Mouse (Mus musculus): ENCODE measurements around the gene Farp1.
A peak's percentile ranks its signal among the peaks of the same experiment; 100 is the strongest.
"Not testable (repeated sequence)": the region's sequence is repeated elsewhere in the genome, so short reads cannot be mapped to it uniquely, and the experiment has no call there.

Gene Farp1

GRCm38 (mm10) chr14:121183414-121184130 lies 148.6 kb downstream of the Farp1 start:
- no peak for DNase-seq (ENCODE audit: low spot score)

- no peak for DNase-seq (ENCODE audit: low spot score)
Measured at GRCm38 (mm10) chr14:121184351-121184750, 149.4 kb downstream of the Farp1 start.

- no peak for DNase-seq (ENCODE audit: low spot score)
Measured at GRCm38 (mm10) chr14:121186402-121186894, 151.4 kb downstream of the Farp1 start.

- DNase-seq (ENCODE audit: low spot score) = not testable (repeated sequence)
Measured at GRCm38 (mm10) chr14:121189840-121190239, 154.8 kb downstream of the Farp1 start.

DNA sequence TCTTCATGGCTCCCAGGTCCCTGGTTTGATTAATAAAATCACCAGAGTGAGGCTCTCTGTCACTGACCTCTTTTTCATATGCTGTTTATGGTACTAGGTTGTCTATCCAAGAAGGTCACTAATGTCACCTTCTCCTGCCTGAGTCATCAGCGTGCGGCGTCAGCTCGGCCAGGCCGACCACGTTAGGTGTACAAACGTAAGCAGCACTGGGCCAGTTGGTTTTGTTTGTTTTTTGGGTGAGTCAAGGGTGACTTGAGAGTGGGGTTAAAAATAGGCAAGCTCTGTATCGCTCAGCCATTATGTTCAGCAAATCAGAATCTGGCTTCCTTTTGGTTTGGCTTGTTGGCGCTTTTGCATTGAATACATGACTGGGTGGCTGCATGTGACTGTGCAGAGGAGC lies 155.4 kb downstream of the Farp1 start:
- DNase-seq (ENCODE audit: low spot score) = peak; percentile 82

DNA sequence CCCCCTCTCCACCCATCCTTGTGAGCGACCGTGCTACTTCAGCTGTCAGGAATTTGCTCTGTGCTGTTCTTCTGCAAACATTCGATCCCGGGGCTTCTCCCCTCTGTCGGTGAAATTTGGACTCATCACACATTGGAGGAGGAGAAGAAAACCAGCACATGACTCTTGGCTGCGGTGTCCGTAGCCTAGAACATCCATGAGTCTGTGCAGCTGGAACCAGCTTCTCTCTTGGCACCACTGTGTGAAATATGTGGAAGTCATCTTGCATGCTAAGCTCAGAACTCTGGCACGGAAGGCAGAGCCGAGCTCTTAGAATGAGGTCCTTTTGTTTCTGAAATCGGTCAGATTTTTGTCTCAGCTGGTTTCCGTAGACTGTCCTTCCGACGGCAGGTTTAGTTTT lies 156.7 kb downstream of the Farp1 start:
- DNase-seq (ENCODE audit: low spot score) = peak; percentile 36

DNA sequence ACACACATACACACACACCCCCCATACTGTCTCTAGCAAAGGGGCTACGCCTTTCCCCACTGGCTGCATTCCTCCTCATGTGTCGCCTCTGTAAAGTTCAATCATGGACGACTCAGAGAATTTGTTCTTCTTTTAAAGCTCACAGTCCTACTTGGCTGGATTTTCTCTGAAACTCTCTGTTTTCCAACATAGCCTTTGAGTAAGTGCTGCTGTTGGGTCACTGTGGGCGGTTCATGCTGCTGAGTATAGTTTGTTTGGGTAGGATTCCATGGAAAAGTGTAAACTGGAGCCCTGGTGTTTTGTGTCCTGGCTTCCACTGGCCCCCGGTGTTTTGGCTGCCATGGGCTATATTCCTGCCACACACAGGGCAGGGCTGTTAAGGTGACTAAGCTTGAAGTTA lies 157.4 kb downstream of the Farp1 start:
- no peak for DNase-seq (ENCODE audit: low spot score)

DNA sequence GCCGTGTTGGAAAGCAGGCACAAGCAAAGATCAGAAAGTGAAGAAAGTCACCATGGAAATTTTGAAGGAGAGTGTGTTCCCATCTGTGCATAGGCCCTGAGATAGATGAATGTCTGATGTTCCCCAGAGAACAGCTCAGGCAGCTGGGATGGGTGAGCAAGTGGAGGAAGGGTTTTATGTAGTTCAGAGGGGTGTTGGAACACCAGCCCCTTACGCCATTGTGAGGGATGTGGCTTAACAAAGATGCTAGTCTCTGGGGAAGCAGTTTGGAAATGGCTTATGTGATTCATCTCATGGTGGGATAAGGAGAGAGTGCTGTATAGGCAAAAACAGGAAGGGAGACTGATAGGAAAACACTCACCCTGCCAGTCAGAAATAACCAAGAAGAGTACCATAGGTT lies 159.0 kb downstream of the Farp1 start:
- no peak for DNase-seq (ENCODE audit: low spot score)

DNA sequence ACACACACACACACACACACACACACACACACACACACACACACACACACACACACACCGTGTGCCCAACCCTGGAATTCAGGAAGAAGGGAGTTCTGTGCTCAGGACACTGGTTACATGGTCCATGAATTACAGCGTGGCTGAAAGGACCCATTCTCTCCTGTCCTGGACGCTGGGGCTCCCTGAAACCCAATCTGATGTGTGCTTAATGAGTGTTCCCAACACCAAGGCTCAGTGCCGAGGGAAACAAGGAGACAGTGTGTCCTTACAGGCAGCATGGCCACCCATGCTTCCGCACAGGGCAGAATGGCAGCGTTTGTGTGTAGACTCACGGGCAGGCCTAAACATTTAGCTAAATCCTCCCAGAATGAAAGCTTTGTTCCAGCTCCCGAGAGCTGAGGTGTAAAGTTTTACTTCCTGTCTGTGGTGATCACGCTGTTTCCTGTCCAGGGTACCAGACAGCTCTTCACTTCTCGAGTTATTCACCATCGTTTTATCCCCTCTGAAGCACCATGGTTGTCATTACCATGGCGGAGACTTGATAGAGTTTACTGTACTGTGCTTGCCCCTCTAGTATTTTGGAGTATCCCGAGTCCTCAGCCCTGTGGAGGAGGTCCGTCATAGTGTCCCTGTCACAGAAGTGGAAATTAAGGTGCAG lies 164.0 kb downstream of the Farp1 start:
- no peak for DNase-seq (ENCODE audit: low spot score)

DNA sequence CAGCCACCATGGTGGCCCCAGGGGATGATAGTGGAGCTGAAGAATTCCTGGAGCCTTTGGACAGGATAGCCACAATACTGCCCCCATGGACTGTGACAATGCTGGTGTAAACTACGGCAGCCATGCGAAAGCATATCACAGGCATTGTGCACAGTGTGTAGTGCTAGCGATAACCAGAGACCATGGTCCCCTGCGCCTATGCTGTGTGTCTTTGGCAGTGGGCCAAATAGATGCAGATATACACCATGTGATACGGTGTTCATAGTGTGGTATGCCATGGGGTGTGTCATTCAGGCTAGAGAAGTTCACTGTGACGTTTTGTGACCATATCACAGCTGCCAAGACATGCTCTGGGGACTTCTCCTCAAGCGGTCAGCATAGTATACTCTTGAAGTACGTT lies 164.8 kb downstream of the Farp1 start:
- no peak for DNase-seq (ENCODE audit: low spot score)

- no peak for DNase-seq (ENCODE audit: low spot score)
Measured at GRCm38 (mm10) chr14:121200353-121200752, 165.4 kb downstream of the Farp1 start.

GRCm38 (mm10) chr14:121201178-121201577 lies 166.2 kb downstream of the Farp1 start:
- no peak for DNase-seq (ENCODE audit: low spot score)

- DNase-seq (ENCODE audit: low spot score) = no peak
Measured at GRCm38 (mm10) chr14:121205459-121205858, 170.5 kb downstream of the Farp1 start.

DNA sequence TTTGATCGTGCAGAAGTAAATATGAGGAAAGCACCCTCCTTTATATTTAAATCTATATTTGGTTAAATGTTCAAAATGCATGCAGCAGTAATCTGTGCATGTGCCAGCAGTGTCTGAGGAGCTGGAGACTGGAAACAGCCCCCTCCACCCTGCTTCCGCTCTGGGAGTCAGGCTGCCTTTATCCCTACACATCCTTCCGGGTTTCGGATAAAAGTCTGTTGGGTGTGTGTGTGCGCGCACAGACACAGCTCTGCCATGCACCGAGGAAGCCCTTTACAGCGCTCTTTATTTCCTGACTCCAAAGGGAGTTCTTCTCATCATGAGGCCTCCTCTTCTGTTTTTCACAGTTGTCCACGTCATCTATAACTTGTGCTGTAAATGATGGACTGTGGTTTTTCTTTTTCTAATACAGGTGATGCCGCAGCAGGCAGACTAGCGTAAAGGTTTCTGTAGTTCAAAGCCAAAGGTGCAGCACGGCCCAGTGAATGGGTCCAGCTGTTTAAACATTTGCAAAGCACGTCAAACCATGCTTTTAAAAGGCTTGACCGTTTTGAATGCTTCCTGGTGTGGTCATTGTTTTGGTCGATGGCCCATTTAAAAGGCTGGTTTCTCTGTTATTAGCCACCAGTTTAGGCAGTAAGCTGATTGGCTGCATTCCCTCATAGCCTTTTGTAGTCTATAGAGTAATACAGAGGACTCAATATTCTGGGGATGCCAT lies 172.6 kb downstream of the Farp1 start:
- no peak for DNase-seq (ENCODE audit: low spot score)

DNA sequence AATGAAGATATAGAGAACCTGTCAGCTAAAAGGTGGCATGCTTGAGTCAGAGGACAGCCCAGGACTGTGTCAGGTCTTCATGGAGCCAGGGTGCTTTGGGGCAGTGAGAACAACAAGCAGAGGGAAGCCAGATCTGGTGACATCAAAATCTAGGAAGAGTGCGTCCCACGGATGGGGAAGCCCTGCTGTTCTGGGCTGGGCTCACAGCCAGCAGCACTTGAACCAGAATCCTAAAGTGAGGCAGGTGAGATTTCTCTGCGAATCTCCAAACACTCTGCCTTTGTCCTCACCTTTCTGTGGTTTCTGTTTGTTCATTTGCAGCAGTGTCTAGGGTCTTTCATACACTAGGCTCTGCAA lies 173.1 kb downstream of the Farp1 start:
- no peak for DNase-seq (ENCODE audit: low spot score)

- no peak for DNase-seq (ENCODE audit: low spot score)
Measured at GRCm38 (mm10) chr14:121210318-121210717, 175.3 kb downstream of the Farp1 start.

- no peak for DNase-seq (ENCODE audit: low spot score)
Measured at GRCm38 (mm10) chr14:121213650-121214049, 178.7 kb downstream of the Farp1 start.

DNA sequence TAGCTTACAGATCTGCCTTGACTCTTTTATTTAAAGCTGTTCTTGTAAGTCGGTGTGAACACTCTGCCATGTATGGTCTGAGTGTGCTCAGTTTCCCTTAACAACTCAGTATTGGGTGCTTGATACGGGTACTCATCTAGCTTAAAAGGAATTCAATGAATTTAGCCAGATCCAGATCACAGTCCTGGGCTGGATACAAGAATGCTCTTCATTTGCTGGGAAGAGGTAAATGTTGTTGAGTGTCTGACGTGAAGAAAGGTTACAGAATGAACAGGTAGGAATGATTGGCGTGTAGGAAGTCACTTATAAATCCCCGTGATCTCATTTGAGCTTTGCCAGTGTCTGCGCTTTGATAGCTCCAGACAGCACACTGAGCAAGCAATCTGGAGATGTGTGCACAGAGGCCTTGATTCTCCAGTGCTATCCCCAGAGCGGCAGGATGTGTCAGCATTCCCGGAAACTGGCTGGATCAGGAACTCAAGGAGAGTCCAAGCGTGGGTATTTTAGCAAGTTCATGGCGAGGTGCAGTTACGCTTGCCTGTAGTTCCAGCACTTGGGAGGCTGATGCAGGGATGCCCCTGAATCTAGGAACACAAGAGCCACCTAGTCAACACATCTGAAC lies 179.7 kb downstream of the Farp1 start:
- peak; percentile 43 for DNase-seq (ENCODE audit: low spot score)

- peak; percentile 57 for DNase-seq (ENCODE audit: low spot score)
Measured at GRCm38 (mm10) chr14:121215817-121216216, 180.8 kb downstream of the Farp1 start.

DNA sequence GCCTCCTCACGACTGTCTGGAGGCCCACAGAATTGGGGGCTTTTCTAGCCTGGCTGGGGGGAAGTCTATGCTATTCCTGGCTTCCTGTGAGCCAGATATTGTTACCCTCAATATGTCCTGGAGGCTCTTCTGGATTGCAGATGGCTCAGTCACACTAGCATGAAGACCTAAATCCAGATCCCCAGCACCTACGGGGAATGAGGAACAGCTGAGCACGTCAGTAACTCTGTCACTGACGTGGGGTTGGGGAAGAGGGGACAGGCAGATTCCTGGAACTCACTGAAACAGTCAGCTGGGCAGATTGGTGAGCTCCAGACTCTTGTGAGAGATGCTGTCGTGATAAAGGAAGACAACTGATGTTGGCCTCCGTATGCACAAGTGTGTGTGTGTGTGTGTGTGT lies 181.7 kb downstream of the Farp1 start:
- DNase-seq (ENCODE audit: low spot score) = no peak

- DNase-seq (ENCODE audit: low spot score) = no peak
Measured at GRCm38 (mm10) chr14:121218620-121219019, 183.6 kb downstream of the Farp1 start.

- no peak for DNase-seq (ENCODE audit: low spot score)
Measured at GRCm38 (mm10) chr14:121219226-121220039, 184.4 kb downstream of the Farp1 start.
